Mouse (Mus musculus) macrophage (primary cell): ENCODE data around the gene Npl. TPM values are rescaled to one million over a fixed set of nuclear protein-coding genes. Genes with fewer than 3 reads are reported as not detected.

ENCODE experiments used
- H3K27ac ChIP-seq: fragments of 350-480 bp; formaldehyde crosslinking; 2 replicates; pipeline ENCODE4 v1.9.0; 2021
- H3K36me3 ChIP-seq: fragments of 350-480 bp; formaldehyde crosslinking; 2 replicates; pipeline ENCODE4 v1.9.0; 2021; ENCODE audit errors: inconsistent target
- H3K4me3 ChIP-seq: fragments of 350-480 bp; formaldehyde crosslinking; 2 replicates; pipeline ENCODE4 v1.9.0; 2021; ENCODE audit errors: inconsistent target
- H3K79me2 ChIP-seq: fragments of 350-480 bp; formaldehyde crosslinking; 2 replicates; pipeline ENCODE4 v1.9.0; 2021; ENCODE audit errors: inconsistent target
- WGBS: methylation state at CpG from one replicate; pipeline ENCODE4 v1.1.7; 2026; ENCODE audit warnings: inconsistent platforms; ENCODE audit not compliant: missing documents; 5-methylcytosine and 5-hydroxymethylcytosine counted together
- polyA plus RNA-seq: library from polyadenylated mRNA; stranded (reverse); fragments of 250-400 nt; gene quantifications from 3 replicates; pipeline ENCODE4 v1.2.4, GENCODE M21; 2018; ENCODE audit warnings: inconsistent platforms
- total RNA-seq, 78 experiments: library from RNA; depleted of rRNA; stranded (reverse); fragments of 250-400 nt; gene quantifications; 1 replicate in 9 of 78; 2 replicates in 24 of 78; 3 replicates in 43 of 78; 4 replicates in 2 of 78; pipeline ENCODE4 v1.2.4; 2018; ENCODE audit warnings: inconsistent platforms in 56 of 78

Gene Npl
- total RNA-seq (2018; cell fraction: chromatin; rRNA removed) = 10 to 100 TPM in 6 of 26 experiments, 1 to 10 TPM in 17, under 1 TPM in 3; 0.45 to 22.3 (median 3.8) TPM
- 10 to 100 TPM in 24 of 26 experiments, 1 to 10 TPM in 2; 9.1 to 33.0 (median 18.9) TPM for total RNA-seq (2018; cell fraction: cytosol; rRNA removed)
- total RNA-seq (2018; cell fraction: nucleus; rRNA removed) = 10 to 100 TPM in 3 of 26 experiments, 1 to 10 TPM in 23; 2.5 to 14.3 (median 5.3) TPM
- polyA plus RNA-seq = 30.0 to 56.0 TPM (median 46.8 TPM) in 3 replicates

GRCm38 (mm10) chr1:153549536-153550199, at the start of gene Npl:
Gene Npl (minus strand): TSS chr1:153550045.
- Histone ChIP-seq H3K27ac (no peak within 1 kb of the TSS), H3K79me2 (no peaks in the 10 kb centered on the region), H3K4me3 (peak within 1 kb of the TSS; percentile 56), H3K36me3 (no peaks in the 10 kb centered on the region)
- 5% methylated on average over 27 of the region's 29 CpGs for WGBS

- no peaks in the 10 kb centered on the region for H3K79me2 ChIP-seq
- no peaks in the 10 kb centered on the region for H3K36me3 ChIP-seq
- 72% methylated on average over 9 of the region's 9 CpGs for WGBS
- H3K27ac ChIP-seq = no peak overlapping the region
- no peak overlapping the region for H3K4me3 ChIP-seq
These were observed 49.6 kb upstream of the Npl start for GRCm38 (mm10) chr1:153599302-153600045.

- Histone ChIP-seq H3K27ac (no peak overlapping the region), H3K36me3 (no peaks in the 10 kb centered on the region), H3K79me2 (no peaks in the 10 kb centered on the region), H3K4me3 (no peak overlapping the region)
- 96% methylated on average over 2 of the region's 2 CpGs for WGBS
These were observed 48.9 kb upstream of the Npl start for GRCm38 (mm10) chr1:153598773-153599172.

- Histone ChIP-seq H3K4me3 (no peak overlapping the region), H3K36me3 (no peaks in the 10 kb centered on the region), H3K27ac (no peak overlapping the region), H3K79me2 (no peaks in the 10 kb centered on the region)
- 96% methylated on average over 2 of the region's 2 CpGs for WGBS
These were observed 43.8 kb upstream of the Npl start for GRCm38 (mm10) chr1:153593678-153594077.

GRCm38 (mm10) chr1:153590176-153590734, 40.4 kb upstream of the Npl start:
- H3K27ac ChIP-seq = no peak overlapping the region

GRCm38 (mm10) chr1:153587956-153588355, 38.1 kb upstream of the Npl start:
- H3K27ac ChIP-seq = no peak overlapping the region
- no peaks in the 10 kb centered on the region for H3K36me3 ChIP-seq
- H3K4me3 ChIP-seq = no peak overlapping the region
- H3K79me2 ChIP-seq = no peaks in the 10 kb centered on the region
- 27% methylated on average over 5 of the region's 5 CpGs for WGBS

More at GRCm38 (mm10) chr1:153590176-153590734, 40.4 kb upstream of the Npl start:
- no peaks in the 10 kb centered on the region for H3K36me3 ChIP-seq
- no peaks in the 10 kb centered on the region for H3K79me2 ChIP-seq
- H3K4me3 ChIP-seq = no peak overlapping the region
- WGBS = 100% methylated on average over 2 of the region's 2 CpGs

GRCm38 (mm10) chr1:153586826-153587225, 37.0 kb upstream of the Npl start:
- H3K36me3 ChIP-seq = no peaks in the 10 kb centered on the region
- H3K79me2 ChIP-seq = no peaks in the 10 kb centered on the region
- H3K4me3 ChIP-seq = no peak overlapping the region
- 99% methylated on average over 10 of the region's 10 CpGs for WGBS
- H3K27ac ChIP-seq = no peak overlapping the region

GRCm38 (mm10) chr1:153585752-153586151, 35.9 kb upstream of the Npl start:
- Histone ChIP-seq H3K4me3 (no peak overlapping the region), H3K27ac (no peak overlapping the region), H3K36me3 (no peaks in the 10 kb centered on the region), H3K79me2 (no peaks in the 10 kb centered on the region)
- 50% methylated on average over 2 of the region's 2 CpGs for WGBS

- H3K27ac ChIP-seq = no peak overlapping the region
- H3K4me3 ChIP-seq = no peak overlapping the region
- no peaks in the 10 kb centered on the region for H3K36me3 ChIP-seq
- H3K79me2 ChIP-seq = no peaks in the 10 kb centered on the region
- 33% methylated on average over 4 of the region's 4 CpGs for WGBS
These were observed 33.3 kb upstream of the Npl start for GRCm38 (mm10) chr1:153583189-153583588.

- no peaks in the 10 kb centered on the region for H3K79me2 ChIP-seq
- no peak overlapping the region for H3K27ac ChIP-seq
- H3K36me3 ChIP-seq = no peaks in the 10 kb centered on the region
- 100% methylated on average over 3 of the region's 3 CpGs for WGBS
- no peak overlapping the region for H3K4me3 ChIP-seq
These were observed 24.9 kb upstream of the Npl start for GRCm38 (mm10) chr1:153574730-153575129.

- 88% methylated on average over 4 of the region's 4 CpGs for WGBS
These were observed 22.6 kb upstream of the Npl start for GRCm38 (mm10) chr1:153572271-153573043.

GRCm38 (mm10) chr1:153565701-153566100, 15.9 kb upstream of the Npl start:
- no peak overlapping the region for H3K27ac ChIP-seq
- H3K4me3 ChIP-seq = no peak overlapping the region
- H3K79me2 ChIP-seq = no peaks in the 10 kb centered on the region
- WGBS = 94% methylated on average over 8 of the region's 8 CpGs
- H3K36me3 ChIP-seq = no peaks in the 10 kb centered on the region

More at GRCm38 (mm10) chr1:153572271-153573043, 22.6 kb upstream of the Npl start:
- no peak overlapping the region for H3K4me3 ChIP-seq
- no peaks in the 10 kb centered on the region for H3K79me2 ChIP-seq
- no peak overlapping the region for H3K27ac ChIP-seq
- no peaks in the 10 kb centered on the region for H3K36me3 ChIP-seq

- no peaks in the 10 kb centered on the region for H3K79me2 ChIP-seq
- no peaks in the 10 kb centered on the region for H3K36me3 ChIP-seq
- WGBS = 52% methylated on average over 7 of the region's 7 CpGs
- no peak overlapping the region for H3K4me3 ChIP-seq
- H3K27ac ChIP-seq = no peak overlapping the region
These were observed 14.9 kb upstream of the Npl start for GRCm38 (mm10) chr1:153564701-153565100.

GRCm38 (mm10) chr1:153563675-153564074, 13.8 kb upstream of the Npl start:
- WGBS = 69% methylated on average over 2 of the region's 2 CpGs

More at GRCm38 (mm10) chr1:153563675-153564074, 13.8 kb upstream of the Npl start:
- no peak overlapping the region for H3K4me3 ChIP-seq
- H3K36me3 ChIP-seq = no peaks in the 10 kb centered on the region
- no peak overlapping the region for H3K27ac ChIP-seq
- H3K79me2 ChIP-seq = no peaks in the 10 kb centered on the region
